Mouse (Mus musculus) c-Kit-positive CD71-positive TER-119-negative erythroid progenitor cells, embryonic 14.5 days (primary cell): ENCODE data around the gene Pdk1.

Source experiments
- DNase-seq: peaks from one replicate; pipeline ENCODE4 v3.0.0-alpha.2; 2013; ENCODE audit warnings: low read depth

Gene Pdk1

DNA sequence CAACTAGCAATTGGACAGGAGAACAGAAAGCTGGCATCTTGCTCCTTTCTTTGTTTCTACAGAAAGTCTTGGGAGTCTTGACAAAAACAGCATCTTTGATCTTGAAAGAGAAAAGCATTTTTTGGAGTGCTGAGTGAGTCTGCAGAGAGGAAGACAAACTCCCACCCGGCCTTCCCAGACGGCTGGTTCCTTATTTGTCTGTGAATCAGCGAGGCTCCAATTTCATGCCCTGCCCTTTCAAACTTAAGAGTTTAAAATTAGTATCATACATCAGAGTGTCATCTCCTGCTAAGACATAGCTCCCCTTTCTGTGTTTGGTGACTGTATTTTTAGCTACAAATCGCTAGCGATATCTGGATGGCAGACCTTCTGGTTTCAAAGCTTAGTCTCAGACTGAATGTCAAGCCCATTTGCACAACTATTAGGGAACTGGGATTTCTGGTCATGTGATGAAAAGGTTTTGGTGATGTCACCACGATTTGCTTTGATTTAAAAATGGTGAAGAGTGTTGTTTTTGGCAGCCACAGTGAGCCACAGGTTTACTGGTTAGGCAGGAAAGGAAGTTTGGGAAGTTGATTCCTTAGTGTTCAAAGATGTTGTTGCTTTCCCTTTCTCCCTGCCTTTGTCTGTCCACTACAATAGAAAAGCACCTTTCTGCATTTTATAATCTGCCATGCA, 65.8 kb downstream of the Pdk1 start:
- DNase-seq: no peak

DNA sequence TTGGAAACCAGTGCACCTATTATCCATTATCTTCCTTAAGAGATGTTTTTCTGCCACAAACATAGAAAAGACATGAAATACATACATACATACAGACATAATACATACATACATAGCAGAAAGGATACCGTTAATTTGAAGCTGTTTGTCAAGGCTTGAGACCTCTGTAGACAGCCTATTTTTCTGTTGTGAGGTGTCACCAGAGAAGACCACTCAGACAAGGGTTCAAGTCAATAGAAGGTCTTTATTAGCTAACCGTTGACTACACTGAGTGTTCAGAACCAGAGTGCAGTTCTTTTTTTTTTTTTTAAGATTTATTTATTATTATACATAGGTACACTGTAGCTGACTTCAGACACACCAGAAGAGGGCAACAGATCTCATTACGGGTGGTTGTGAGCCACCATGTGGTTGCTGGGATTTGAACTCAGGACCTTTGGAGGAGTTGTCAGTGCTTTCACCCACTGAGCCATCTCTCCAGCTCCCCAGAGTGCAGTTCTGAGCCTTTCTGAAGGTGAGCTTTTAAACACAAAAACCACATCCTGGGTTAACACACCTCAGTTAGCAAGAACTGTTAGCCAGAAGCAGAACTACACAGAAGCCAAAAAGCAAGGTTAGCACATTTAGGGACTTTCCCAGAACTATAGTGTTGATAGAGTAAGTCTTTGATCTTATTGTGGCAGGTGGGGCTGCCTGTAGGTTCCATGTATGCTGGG, 68.1 kb downstream of the Pdk1 start:
- DNase-seq: no peak

DNA sequence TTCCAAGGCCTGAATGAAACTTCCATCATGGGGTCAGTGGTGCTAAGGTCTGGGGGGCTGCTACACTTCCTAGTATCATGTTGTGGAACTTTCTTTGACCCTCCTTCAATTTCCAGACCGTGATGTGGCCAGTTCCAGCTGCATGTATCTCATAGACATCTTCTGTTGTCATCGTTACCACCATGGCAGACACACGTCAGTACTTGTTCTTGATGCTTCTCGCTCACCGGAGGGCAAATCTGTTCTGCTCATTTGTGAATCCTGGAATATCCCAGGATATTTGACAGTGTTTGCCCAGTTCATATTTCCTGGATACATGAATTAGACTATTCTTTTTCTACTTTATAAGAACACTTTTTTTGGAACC, 68.7 kb downstream of the Pdk1 start:
- no peak for DNase-seq

DNA sequence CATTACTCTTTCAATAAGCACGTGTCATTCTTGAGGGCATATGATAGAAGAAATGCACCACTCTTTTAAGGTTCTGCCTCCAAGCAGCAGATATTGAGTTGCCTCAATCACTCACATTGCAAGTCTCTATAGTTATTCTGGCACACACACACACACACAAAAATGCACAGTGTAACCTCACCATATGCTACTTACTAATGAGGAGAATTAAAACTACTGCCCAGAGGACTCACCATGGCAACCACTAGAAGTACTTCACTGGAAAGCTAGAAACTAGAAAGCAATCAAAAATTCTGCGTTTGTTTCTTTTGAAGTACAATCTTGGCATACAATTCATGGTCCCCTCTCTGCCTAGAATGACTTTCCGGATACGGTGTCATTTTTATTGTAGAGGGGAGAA, 78.2 kb downstream of the Pdk1 start:
- DNase-seq: no peak
